Mouse (Mus musculus) liver, postnatal 0 days (tissue): Measurements from ENCODE around the gene Trabd2b. TPM values are rescaled to one million over a fixed set of nuclear protein-coding genes. Genes with fewer than 3 reads are reported as not detected.

Source experiments
- ATAC-seq: fragments of 200-750 bp; cut with Nextera tagmentation; 2 replicates; pipeline ENCODE4 v1.8.0; 2017; ENCODE audit warnings: mild to moderate bottlenecking, moderate library complexity
- DNase-seq: peaks from one replicate; pipeline ENCODE4 v3.0.0-alpha.2; 2016
- H3K27ac ChIP-seq: fragments of 300-500 bp; sonication (generic); 2 replicates; pipeline ENCODE4 v1.5.1; 2014; ENCODE audit warnings: antibody characterized with exemption, moderate library complexity, mild to moderate bottlenecking, low read depth
- H3K27me3 ChIP-seq: fragments of 300-500 bp; sonication (generic); 2 replicates; pipeline ENCODE4 v1.6.1; 2014; ENCODE audit warnings: low read length, control low read depth, mixed read lengths; ENCODE audit not compliant: insufficient read depth
- H3K36me3 ChIP-seq: fragments of 300-500 bp; sonication (generic); replicated peaks from 2 replicates; pipeline ENCODE4 v1.6.1; 2014; ENCODE audit warnings: mild to moderate bottlenecking, control low read depth, low read length, moderate library complexity, mixed read lengths; ENCODE audit not compliant: insufficient read depth
- H3K4me1 ChIP-seq: fragments of 300-500 bp; sonication (generic); 2 replicates; pipeline ENCODE4 v1.6.1; 2014; ENCODE audit warnings: antibody characterized with exemption, mild to moderate bottlenecking, control low read depth; ENCODE audit not compliant: insufficient read depth
- H3K4me2 ChIP-seq: fragments of 300-500 bp; sonication (generic); 2 replicates; pipeline ENCODE4 v1.6.1; 2014; ENCODE audit warnings: low read depth, mild to moderate bottlenecking, low read length, moderate library complexity, mixed read lengths
- H3K4me3 ChIP-seq: fragments of 300-500 bp; sonication (generic); 2 replicates; pipeline ENCODE4 v1.5.1; 2014; ENCODE audit warnings: low read depth, low read length
- H3K9ac ChIP-seq: fragments of 300-500 bp; sonication (generic); replicated peaks from 2 replicates; pipeline ENCODE4 v1.6.1; 2014; ENCODE audit warnings: mild to moderate bottlenecking, moderate library complexity
- H3K9me3 ChIP-seq: fragments of 300-500 bp; sonication (generic); 2 replicates; pipeline ENCODE4 v1.6.1; 2016; ENCODE audit warnings: mild to moderate bottlenecking, control low read depth, low read length, mixed read lengths
- CTCF ChIP-seq: sonication (generic); IDR thresholded peaks from 2 replicates; pipeline ENCODE4 v1.5.1; 2016; ENCODE audit warnings: antibody characterized with exemption, low read depth
- EP300 ChIP-seq: IDR thresholded peaks from 2 replicates; pipeline ENCODE4 v1.6.1; 2016; ENCODE audit warnings: antibody characterized with exemption, low read depth, mild to moderate bottlenecking
- WGBS: fragments of 180-500 bp; shearing (Covaris S2); extraction: QIAGEN DNeasy Blood & Tissue Kit; methylation state at CpG from one replicate; pipeline ENCODE4 v1.1.7; 2014; ENCODE audit not compliant: insufficient replicate concordance; 5-methylcytosine and 5-hydroxymethylcytosine counted together
- polyA plus RNA-seq: library from polyadenylated mRNA; unstranded; fragments of >200 nt; fragmentation: Nextera tagmentation; extraction: Ambion mirVana; gene quantifications from 2 replicates; pipeline ENCODE4 v1.2.1, GENCODE M21; 2015

Trabd2b gene
- polyA plus RNA-seq, 1 experiment from 2014 or later = 0.06 TPM

GRCm38 (mm10) chr4:114442661-114443060 is 36.1 kb downstream of the Trabd2b start:
- H3K9me3 ChIP-seq = no peaks in the 10 kb centered on the region
- no peaks in the 10 kb centered on the region for H3K4me1 ChIP-seq
- WGBS = 59% methylated on average over 3 of the region's 3 CpGs
- H3K9ac ChIP-seq = no peak overlapping the region
- no peak for ATAC-seq
- H3K27me3 ChIP-seq = no peaks in the 10 kb centered on the region
- H3K4me3 ChIP-seq = no peak overlapping the region
- no peaks in the 10 kb centered on the region for H3K36me3 ChIP-seq
- no peak overlapping the region for H3K27ac ChIP-seq
- DNase-seq = no peak
- no peak overlapping the region for H3K4me2 ChIP-seq
- TF ChIP-seq EP300 (no peak), CTCF (no peak)

GRCm38 (mm10) chr4:114448393-114449052 is 42.0 kb downstream of the Trabd2b start:
- TF ChIP-seq EP300 (no peak), CTCF (no peak)
- Histone ChIP-seq H3K9me3 (no peaks in the 10 kb centered on the region), H3K27me3 (no peaks in the 10 kb centered on the region), H3K4me2 (no peak overlapping the region), H3K4me1 (no peaks in the 10 kb centered on the region), H3K27ac (no peak overlapping the region), H3K36me3 (no peaks in the 10 kb centered on the region), H3K9ac (no peak overlapping the region), H3K4me3 (no peak overlapping the region)
- ATAC-seq (no peak), DNase-seq (no peak)
- WGBS = 78% methylated on average over 9 of the region's 9 CpGs

GRCm38 (mm10) chr4:114453101-114453500 is 46.6 kb downstream of the Trabd2b start:
- no peak overlapping the region for H3K4me3 ChIP-seq
- no peaks in the 10 kb centered on the region for H3K4me1 ChIP-seq
- ATAC-seq (no peak), DNase-seq (no peak)
- no peak overlapping the region for H3K9ac ChIP-seq
- TF ChIP-seq EP300 (no peak), CTCF (no peak)
- no peaks in the 10 kb centered on the region for H3K36me3 ChIP-seq
- no peaks in the 10 kb centered on the region for H3K9me3 ChIP-seq
- 67% methylated on average over 3 of the region's 3 CpGs for WGBS
- no peaks in the 10 kb centered on the region for H3K27me3 ChIP-seq
- no peak overlapping the region for H3K27ac ChIP-seq
- no peak overlapping the region for H3K4me2 ChIP-seq

GRCm38 (mm10) chr4:114454016-114454415 is 47.5 kb downstream of the Trabd2b start:
- no peaks in the 10 kb centered on the region for H3K4me1 ChIP-seq
- H3K36me3 ChIP-seq = no peaks in the 10 kb centered on the region
- no peak overlapping the region for H3K27ac ChIP-seq
- no peak for ATAC-seq
- H3K4me2 ChIP-seq = no peak overlapping the region
- no peaks in the 10 kb centered on the region for H3K27me3 ChIP-seq
- H3K9me3 ChIP-seq = no peaks in the 10 kb centered on the region
- H3K9ac ChIP-seq = no peak overlapping the region
- DNase-seq = no peak
- WGBS = 61% methylated on average over 4 of the region's 4 CpGs
- H3K4me3 ChIP-seq = no peak overlapping the region
- no peak for TF ChIP-seq CTCF
- no peak for TF ChIP-seq EP300

- Histone ChIP-seq H3K27me3 (no peaks in the 10 kb centered on the region), H3K9me3 (no peaks in the 10 kb centered on the region), H3K4me1 (no peaks in the 10 kb centered on the region), H3K9ac (no peak overlapping the region), H3K36me3 (no peaks in the 10 kb centered on the region), H3K27ac (no peak overlapping the region), H3K4me2 (no peak overlapping the region), H3K4me3 (no peak overlapping the region)
- ATAC-seq = no peak
- 62% methylated on average over 3 of the region's 3 CpGs for WGBS
- no peak for DNase-seq
- no peak for TF ChIP-seq EP300
- TF ChIP-seq CTCF = no peak
Measured at GRCm38 (mm10) chr4:114454495-114455186, 48.1 kb downstream of the Trabd2b start.

- H3K4me1 ChIP-seq = no peaks in the 10 kb centered on the region
- H3K9me3 ChIP-seq = no peaks in the 10 kb centered on the region
- DNase-seq (no peak), ATAC-seq (no peak)
- H3K4me2 ChIP-seq = no peak overlapping the region
- H3K27me3 ChIP-seq = no peaks in the 10 kb centered on the region
- TF ChIP-seq CTCF = no peak
- no peak for TF ChIP-seq EP300
- no peak overlapping the region for H3K9ac ChIP-seq
- H3K27ac ChIP-seq = no peak overlapping the region
- H3K4me3 ChIP-seq = no peak overlapping the region
- no peaks in the 10 kb centered on the region for H3K36me3 ChIP-seq
- 55% methylated on average over 2 of the region's 2 CpGs for WGBS
Measured at GRCm38 (mm10) chr4:114457111-114457510, 50.6 kb downstream of the Trabd2b start.
